Mouse (Mus musculus): ENCODE measurements around the gene Gpr25.

Gpr25 gene

GRCm38 (mm10) chr1:136260635-136261238 is at the start of gene Gpr25:
Gene Gpr25 (minus strand): TSS chr1:136260873.
- DNase-seq (ENCODE audit: low spot score) = no peak

GRCm38 (mm10) chr1:136309193-136309592 is 48.5 kb upstream of the Gpr25 start:
- no peak for DNase-seq (ENCODE audit: low spot score)

- DNase-seq (ENCODE audit: low spot score) = peak; percentile 13
These were observed 45.8 kb upstream of the Gpr25 start for GRCm38 (mm10) chr1:136306424-136306823.

- no peak for DNase-seq (ENCODE audit: low spot score)
These were observed 33.3 kb upstream of the Gpr25 start for GRCm38 (mm10) chr1:136293961-136294360.

GRCm38 (mm10) chr1:136289803-136290202 is 29.1 kb upstream of the Gpr25 start:
- no peak for DNase-seq (ENCODE audit: low spot score)

GRCm38 (mm10) chr1:136277366-136277765 is 16.7 kb upstream of the Gpr25 start:
- DNase-seq (ENCODE audit: low spot score) = no peak

- no peak for DNase-seq (ENCODE audit: low spot score)
These were observed 7.6 kb upstream of the Gpr25 start for GRCm38 (mm10) chr1:136268224-136268623.

- no peak for DNase-seq (ENCODE audit: low spot score)
These were observed 5.5 kb upstream of the Gpr25 start for GRCm38 (mm10) chr1:136266127-136266526.

GRCm38 (mm10) chr1:136263355-136263754 is 2.7 kb upstream of the Gpr25 start:
- no peak for DNase-seq (ENCODE audit: low spot score)

- peak; percentile 61 for DNase-seq (ENCODE audit: low spot score)
These were observed 609 bp downstream of the Gpr25 start for GRCm38 (mm10) chr1:136259893-136260634.

GRCm38 (mm10) chr1:136259543-136259892 is 1.2 kb downstream of the Gpr25 start:
- peak; percentile 5 for DNase-seq (ENCODE audit: low spot score)

GRCm38 (mm10) chr1:136258495-136258894 is 2.2 kb downstream of the Gpr25 start:
- DNase-seq (ENCODE audit: low spot score) = no peak

- DNase-seq (ENCODE audit: low spot score) = no peak
These were observed 5.0 kb downstream of the Gpr25 start for GRCm38 (mm10) chr1:136255657-136256056.

GRCm38 (mm10) chr1:136255174-136255573 is 5.5 kb downstream of the Gpr25 start:
- DNase-seq (ENCODE audit: low spot score) = no peak

- no peak for DNase-seq (ENCODE audit: low spot score)
These were observed 6.1 kb downstream of the Gpr25 start for GRCm38 (mm10) chr1:136254503-136255065.

GRCm38 (mm10) chr1:136253472-136253871 is 7.2 kb downstream of the Gpr25 start:
- no peak for DNase-seq (ENCODE audit: low spot score)

- no peak for DNase-seq (ENCODE audit: low spot score)
These were observed 11.0 kb downstream of the Gpr25 start for GRCm38 (mm10) chr1:136249662-136250061.

GRCm38 (mm10) chr1:136247393-136247792 is 13.3 kb downstream of the Gpr25 start:
- DNase-seq (ENCODE audit: low spot score) = no peak

- DNase-seq (ENCODE audit: low spot score) = no peak
These were observed 16.2 kb downstream of the Gpr25 start for GRCm38 (mm10) chr1:136244469-136244868.

GRCm38 (mm10) chr1:136241801-136242200 is 18.9 kb downstream of the Gpr25 start:
- DNase-seq (ENCODE audit: low spot score) = no peak

GRCm38 (mm10) chr1:136238495-136238894 is 22.2 kb downstream of the Gpr25 start:
- no peak for DNase-seq (ENCODE audit: low spot score)

- DNase-seq (ENCODE audit: low spot score) = no peak
These were observed 26.0 kb downstream of the Gpr25 start for GRCm38 (mm10) chr1:136234595-136235092.

- peak; percentile 32 for DNase-seq (ENCODE audit: low spot score)
These were observed 26.6 kb downstream of the Gpr25 start, which contains the start of gene Inava for GRCm38 (mm10) chr1:136233892-136234594. Gene Inava (minus strand): TSS chr1:136234264.
